Mouse (Mus musculus): ENCODE measurements around the gene Dbp.

DNA sequence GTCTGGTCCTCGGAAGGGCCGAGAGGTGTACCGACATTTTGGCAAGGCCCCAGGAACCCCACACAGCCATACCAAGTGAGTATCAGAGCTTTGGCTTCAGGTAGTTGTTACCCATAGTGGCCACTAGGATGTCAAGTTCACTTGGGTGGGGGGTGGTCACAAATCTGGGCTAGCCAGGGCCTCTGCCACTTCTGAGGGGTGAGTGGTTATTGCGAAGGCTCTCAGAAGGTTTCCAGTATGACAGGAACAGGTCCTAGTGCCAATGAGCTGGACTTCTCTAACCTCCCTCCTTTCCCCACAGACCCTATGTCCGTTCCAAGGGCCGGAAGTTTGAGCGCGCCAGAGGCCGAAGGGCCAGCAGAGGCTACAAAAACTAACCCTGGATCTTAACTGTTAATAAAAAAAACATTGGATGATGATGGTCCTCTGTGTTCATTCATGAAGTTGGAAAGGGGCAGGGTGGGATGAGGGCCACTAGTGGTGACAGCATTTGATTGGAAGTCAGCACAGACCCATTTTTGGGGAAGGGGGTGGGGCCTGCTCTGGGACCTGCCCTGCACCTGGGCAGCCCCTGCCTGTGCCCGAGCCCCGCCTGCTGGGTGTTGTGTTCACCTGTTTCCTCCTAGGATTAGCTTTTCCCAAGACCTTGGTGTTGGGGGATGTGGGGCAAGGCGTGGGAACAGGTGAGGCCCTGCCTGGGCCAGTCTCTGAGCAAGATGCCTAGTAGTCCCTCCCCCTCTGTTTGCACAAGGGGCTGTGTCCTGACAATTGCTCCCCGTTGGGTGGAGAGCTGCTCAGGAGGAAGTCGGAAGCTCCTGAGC, 15.7 kb downstream of the Dbp start, which contains the start of gene Fam83e:
- TF ChIP-seq CTCF (IDR thresholded peaks at IDR 0.05; ENCODE audit: low read depth, low read length) (peak; percentile 18; the same call in 1 of the 2 replicates), POLR2A (IDR thresholded peaks at IDR 0.05; ENCODE audit: extremely low read depth, insufficient read depth, low read length) (no peak)

Data from liver, adult 2 months (tissue).